Mouse (Mus musculus) cerebellum, adult 2 months (tissue): ENCODE data around the gene Pax5.

ENCODE experiments used
- CTCF ChIP-seq: fragments of 200-500 bp; IDR thresholded peaks from 2 replicates; pipeline ENCODE4 v1.5.1; 2011; ENCODE audit warnings: low read depth, mild to moderate bottlenecking, control low read depth, low read length, moderate library complexity, borderline replicate concordance; ENCODE audit not compliant: insufficient read depth
- POLR2A ChIP-seq: fragments of 200-500 bp; IDR thresholded peaks from 2 replicates; pipeline ENCODE4 v1.6.1; 2011; ENCODE audit warnings: low read length, control low read depth, borderline replicate concordance; ENCODE audit not compliant: insufficient read depth

DNA sequence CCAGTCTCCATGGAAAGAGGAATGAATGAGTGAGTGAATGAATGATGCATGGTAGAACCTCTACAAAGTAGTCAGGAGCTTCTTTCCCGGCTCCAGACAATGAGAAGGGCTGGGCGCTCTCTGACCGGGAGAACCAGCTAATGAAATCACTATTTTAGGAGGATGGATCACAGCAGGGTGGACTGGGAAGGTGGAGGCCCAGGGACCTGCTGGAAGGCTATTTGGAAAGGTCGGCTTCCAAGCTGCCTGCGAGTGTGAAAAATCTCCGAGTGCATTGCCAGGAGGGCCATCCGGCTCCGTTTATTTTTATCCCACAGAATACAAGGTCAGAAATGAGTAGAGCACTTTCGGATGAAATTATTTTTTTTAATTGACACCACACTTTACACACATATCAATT, 112.3 kb downstream of the Pax5 start:
- no peak for TF ChIP-seq CTCF
- TF ChIP-seq POLR2A: no peak
